Mouse (Mus musculus) kidney, adult 11 months (tissue): ENCODE results near the gene Zfr.
A peak's percentile ranks its signal among the peaks of the same experiment; 100 is the strongest.
"Not testable (repeated sequence)": the region's sequence is repeated elsewhere in the genome, so short reads cannot be mapped to it uniquely, and the experiment has no call there.

Experiments
- DNase-seq: peaks from one replicate; pipeline ENCODE4 v3.0.0; 2022

Zfr gene

GRCm38 (mm10) chr15:12108200-12108599 lies 9.4 kb upstream of the Zfr start:
- DNase-seq = no peak

- not testable (repeated sequence) for DNase-seq
These were observed 8.7 kb upstream of the Zfr start for GRCm38 (mm10) chr15:12108922-12109321.

DNA sequence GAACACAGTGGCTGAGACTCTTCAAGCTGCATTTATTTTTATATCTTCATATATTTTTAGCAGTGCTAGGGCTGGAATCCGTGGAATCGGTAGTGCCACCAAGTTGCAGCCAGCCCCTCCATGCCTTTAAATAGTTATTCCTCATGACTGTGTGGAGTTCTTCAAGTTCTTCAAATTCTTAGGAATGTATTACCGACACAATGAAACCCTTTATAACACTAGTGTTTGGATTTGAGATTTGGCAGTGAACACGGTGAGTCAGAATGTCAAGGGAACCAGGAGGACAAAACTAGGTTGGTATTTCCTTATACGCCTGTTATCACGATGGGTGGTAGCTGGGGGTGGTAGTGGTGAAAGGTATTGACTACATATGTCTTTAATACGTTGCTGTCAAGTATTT lies 6.4 kb upstream of the Zfr start:
- DNase-seq = no peak

DNA sequence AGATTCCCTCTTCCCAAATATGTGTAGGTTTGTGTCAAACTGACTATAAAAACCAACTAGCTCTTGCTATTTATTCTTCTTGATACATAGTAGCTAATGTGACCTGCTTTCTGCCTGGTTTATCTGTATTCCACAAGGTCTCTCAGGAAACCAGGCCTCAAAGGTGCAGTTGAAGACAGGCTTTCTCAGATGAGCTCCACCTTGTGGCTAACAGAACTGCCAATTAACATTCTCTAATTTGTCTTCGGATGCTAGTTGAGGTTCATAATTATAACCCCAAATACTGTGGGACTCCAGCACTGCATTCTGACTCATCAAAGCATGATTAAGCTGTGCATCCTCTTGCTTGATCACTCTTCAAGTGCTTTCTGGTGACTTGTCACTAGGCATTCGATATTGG lies 4.2 kb upstream of the Zfr start:
- DNase-seq = no peak

DNA sequence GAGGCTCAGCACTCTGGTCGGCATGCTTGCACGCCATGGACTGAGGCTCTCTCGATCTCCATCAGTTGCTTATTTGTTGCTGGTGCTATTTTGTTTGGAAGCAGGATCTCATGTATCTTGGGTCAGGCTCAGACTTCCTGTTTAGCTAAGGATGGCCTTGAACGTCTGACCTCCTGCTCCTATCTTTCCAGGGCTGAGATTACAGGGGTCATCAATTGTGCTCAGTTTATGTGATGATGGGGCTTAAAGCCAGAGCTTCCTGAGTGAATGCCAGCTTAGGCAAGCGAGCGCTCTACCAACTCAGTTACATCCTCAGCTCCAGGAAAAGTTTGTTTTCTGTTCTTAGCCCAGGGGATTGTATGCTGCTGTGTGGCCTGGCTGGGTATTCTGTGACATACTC lies 3.1 kb upstream of the Zfr start:
- no peak for DNase-seq

DNA sequence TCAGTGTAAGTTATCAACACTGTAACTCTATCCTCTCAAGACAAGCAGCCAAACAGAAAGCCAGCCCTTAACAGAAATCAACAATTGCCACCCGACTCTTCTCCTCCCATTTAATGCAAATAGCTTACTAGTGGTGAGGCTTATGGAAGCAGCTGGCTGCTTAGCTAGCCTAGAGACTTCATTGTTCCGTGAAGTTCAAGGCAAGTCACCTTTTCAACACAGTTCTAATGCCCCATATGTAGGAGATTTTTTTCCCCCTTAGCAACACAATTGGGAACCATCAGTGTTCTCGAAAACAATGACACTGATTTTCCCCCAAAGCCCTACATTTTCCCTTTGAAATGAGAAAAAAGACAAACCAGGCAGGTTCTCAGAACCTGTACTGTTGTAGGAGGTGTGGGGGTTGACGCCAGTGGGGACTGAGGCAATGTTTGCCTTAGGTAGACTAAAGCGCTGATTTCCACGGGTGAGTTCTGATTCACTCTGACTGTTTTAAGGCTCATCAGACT lies 1.9 kb upstream of the Zfr start:
- DNase-seq = no peak

GRCm38 (mm10) chr15:12118093-12118431 lies 431 bp downstream of the Zfr start:
- no peak for DNase-seq

DNA sequence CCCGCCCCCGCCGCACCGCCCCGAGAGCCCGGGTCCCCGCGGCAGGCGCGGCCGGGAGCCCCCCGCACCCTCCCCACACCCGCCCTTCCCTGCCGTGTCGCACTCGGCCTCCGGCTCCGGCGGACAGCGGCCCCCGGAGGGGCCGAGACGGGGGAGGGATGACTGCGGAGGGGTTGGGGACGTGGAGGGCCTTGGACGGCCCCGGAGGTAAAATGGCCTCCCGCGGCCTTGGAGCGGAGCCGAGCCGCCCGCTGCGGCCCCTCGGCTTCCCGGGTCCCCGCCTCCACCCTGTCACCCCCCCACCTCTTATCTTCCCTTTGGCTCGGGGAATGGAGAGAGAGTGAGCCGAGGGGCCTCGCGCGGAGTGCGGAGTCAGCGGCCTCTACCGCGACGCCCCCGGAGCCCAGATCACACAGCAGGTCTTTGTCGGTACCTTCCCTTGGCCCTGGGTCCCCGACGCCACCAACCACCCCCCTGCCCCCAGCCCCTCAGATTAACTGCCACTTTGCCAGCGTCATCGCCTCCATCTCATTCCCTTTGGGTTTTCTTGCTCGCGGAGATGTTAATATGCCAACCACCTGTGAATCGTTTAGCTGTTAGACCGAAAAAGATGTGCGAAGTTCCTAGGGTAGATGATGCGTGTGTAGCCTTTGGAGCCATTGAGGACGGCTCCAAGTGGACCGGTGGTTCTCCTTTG lies 949 bp downstream of the Zfr start:
- peak; percentile 26 for DNase-seq

DNA sequence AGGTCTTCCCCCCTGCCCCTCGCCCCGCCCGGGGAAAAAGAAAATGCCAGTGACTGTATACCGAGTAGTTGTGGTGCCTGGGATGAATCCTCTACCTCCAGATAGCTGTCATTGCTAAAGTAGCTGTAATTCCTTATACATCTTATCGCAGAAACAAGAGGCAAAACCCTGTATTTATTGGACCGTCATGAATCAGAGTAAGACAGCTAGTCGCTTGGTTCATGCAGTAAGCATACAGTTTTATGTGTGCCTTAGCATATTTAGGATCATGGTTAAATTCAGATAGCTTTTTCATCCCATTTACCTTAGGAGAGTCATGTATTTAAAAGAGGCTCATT lies 1.5 kb downstream of the Zfr start:
- no peak for DNase-seq

- no peak for DNase-seq
These were observed 7.3 kb downstream of the Zfr start for GRCm38 (mm10) chr15:12124913-12125312.

- DNase-seq = not testable (repeated sequence)
These were observed 13.2 kb downstream of the Zfr start for GRCm38 (mm10) chr15:12130871-12131270.

DNA sequence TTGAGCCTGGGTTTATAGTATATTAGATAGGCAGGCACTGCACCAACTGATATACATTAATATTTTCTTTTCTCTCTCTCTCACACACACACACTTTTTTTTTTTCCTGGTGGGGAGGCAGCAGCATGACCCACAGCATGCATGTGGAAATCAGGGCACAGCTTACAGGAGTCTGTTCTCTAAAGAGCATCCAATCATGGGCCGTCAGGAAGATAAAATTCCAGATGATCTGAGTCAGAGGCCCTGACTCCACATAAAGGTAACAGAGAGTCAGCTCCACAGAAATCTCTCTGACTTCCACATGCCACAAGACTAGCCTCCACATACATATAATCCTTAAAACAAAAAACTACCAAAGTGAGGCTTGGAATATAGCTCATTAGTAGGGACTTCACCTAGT lies 16.9 kb downstream of the Zfr start:
- no peak for DNase-seq

- no peak for DNase-seq
These were observed 17.7 kb downstream of the Zfr start for GRCm38 (mm10) chr15:12135368-12135767.

DNA sequence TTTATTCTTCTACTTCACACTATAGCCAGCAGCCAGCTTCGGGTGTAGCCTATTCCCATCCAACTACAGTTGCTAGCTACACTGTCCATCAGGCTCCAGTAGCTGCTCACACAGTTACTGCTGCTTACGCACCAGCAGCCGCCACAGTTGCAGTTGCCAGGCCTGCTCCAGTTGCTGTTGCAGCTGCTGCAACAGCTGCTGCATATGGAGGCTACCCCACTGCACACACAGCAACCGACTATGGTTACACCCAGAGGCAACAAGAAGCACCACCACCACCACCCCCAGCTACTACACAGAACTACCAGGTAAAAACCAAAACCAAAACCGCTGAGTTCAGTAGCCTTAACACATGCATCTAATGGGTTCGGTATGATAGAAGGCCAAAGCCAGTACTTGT lies 18.7 kb downstream of the Zfr start:
- no peak for DNase-seq

- DNase-seq = no peak
These were observed 23.5 kb downstream of the Zfr start for GRCm38 (mm10) chr15:12140985-12141729.

- DNase-seq = no peak
These were observed 29.8 kb downstream of the Zfr start for GRCm38 (mm10) chr15:12147423-12147822.

DNA sequence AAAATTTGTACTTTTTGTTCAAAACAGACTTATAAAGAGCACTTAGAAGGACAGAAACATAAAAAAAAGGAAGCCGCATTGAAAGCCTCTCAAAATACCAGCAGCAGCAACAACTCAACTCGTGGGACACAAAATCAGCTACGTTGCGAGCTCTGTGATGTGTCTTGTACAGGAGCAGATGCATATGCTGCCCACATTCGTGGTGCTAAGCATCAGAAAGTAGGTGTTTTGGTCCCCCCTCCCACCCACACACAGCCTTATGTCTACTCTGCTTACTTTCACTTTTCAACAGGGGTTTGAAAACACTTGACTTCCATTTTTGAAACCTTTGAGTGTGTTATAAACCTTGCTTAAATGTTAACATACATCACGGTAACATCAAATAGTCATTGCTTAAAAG lies 31.9 kb downstream of the Zfr start:
- DNase-seq = no peak

DNA sequence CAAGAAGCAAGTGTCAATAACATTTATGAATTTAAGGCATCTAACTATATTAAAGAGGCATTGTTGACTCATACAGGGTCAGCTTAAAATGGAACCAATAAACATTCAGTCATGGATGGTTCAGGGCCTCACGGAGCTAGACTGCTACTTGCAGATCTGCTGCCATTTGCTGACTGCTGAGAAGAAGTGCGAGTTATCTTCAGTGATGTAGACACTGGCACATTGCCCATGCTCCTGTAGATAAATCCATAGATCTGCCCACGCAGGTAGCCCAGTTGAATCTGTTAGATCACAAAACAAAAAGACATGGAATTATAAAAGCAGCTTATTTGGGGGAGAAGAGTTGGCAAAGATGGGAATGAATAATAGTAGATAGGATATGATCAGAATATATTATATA lies 36.1 kb downstream of the Zfr start:
- no peak for DNase-seq

DNA sequence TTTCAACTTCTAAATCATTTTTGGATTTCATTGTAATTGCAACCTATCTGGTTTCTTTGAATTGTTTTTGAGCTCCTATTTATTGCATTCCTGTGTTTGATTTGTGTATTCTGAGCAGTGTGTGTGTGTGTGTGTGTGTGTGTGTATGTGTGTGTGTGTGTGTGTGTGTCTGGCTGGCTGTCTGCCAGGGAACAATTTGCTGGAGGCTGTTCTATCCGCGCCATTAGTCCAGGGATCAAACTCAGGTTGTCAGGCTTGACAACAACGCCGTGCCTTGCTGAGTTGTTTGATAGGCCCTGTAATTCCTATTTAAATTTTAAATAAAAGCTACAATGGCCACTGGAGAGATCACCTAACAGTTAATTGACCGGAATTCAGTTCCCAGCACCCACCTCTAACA lies 60.5 kb downstream of the Zfr start:
- no peak for DNase-seq

- not testable (repeated sequence) for DNase-seq
These were observed 63.7 kb downstream of the Zfr start for GRCm38 (mm10) chr15:12181181-12181805.

GRCm38 (mm10) chr15:12193880-12194816 lies 76.5 kb downstream of the Zfr start:
- peak; percentile 90 for DNase-seq

GRCm38 (mm10) chr15:12194817-12195735 lies 77.4 kb downstream of the Zfr start:
- DNase-seq = no peak
